Mouse (Mus musculus): ENCODE measurements at regions not wholly inside any gene's neighbourhood (a gene's known extent, or its start where the extent isn't known, plus 50 kb on each side); places are given as distances from the start of the nearest gene placed in this dataset.

DNA sequence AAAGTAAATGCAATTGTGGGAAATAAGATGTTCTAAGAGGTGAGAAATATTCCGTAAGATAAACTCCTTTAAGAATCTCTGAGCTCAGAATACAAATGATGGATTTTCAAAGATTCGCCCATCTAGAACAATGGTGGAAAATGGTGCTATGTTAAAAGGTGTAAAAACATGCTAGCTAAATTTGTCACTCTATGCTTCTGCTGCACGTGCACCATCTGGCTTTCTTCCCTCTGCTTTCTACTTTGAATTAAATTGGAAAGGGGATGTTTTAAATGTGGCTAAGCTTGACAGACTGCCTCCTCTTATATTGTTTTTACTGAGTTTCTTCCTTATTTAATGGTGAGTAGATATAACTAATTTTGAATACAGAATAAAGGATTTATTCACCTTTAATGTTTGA lies 887.7 kb upstream of the Map3k7 start:
- H3K36me3 ChIP-seq (ENCODE audit: control insufficient read depth, insufficient read depth) = no peaks in the 10 kb centered on the region
- no peak for TF ChIP-seq CTCF (IDR thresholded peaks at IDR 0.05; ENCODE audit: low read depth)
- no peak overlapping the region for H3K9ac ChIP-seq (ENCODE audit: low read depth, low read length)
- H3K4me2 ChIP-seq (replicated peaks; ENCODE audit: low read depth) = no peak overlapping the region
- ATAC-seq = no peak
- no peaks in the 10 kb centered on the region for H3K9me3 ChIP-seq (ENCODE audit: control insufficient read depth)
- no peaks in the 10 kb centered on the region for H3K4me1 ChIP-seq (replicated peaks; ENCODE audit: control insufficient read depth, insufficient read depth, low read length)
- WGBS = 81% methylated on average over 3 of the region's 3 CpGs
- no peaks in the 10 kb centered on the region for H3K27me3 ChIP-seq (replicated peaks; ENCODE audit: control insufficient read depth, insufficient read depth, low read length)
- no peak overlapping the region for H3K4me3 ChIP-seq (ENCODE audit: low read depth, low read length)
- H3K27ac ChIP-seq (ENCODE audit: low read depth, low read length) = no peak overlapping the region

DNA sequence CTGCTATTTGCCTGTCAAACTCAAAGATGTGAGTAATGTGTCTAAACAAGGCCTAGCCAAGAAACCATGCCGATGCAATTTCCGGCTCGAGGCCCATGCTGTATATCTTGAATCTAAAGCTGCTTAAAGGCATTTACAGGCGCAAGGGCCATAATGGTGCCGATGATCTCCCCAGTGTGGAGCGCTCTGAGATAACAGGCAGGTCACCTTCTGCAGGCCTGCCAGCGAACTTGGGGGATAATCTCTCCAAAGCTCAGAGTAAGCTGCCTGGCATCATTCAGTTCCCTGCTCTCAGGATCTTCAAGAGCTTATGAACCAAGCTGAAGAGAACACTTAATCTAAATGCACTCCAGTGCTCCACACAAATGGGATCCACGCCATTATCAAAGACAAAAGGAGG lies 842.3 kb upstream of the Map3k7 start:
- no peak for ATAC-seq
- WGBS = 71% methylated on average over 8 of the region's 8 CpGs
- no peak overlapping the region for H3K4me3 ChIP-seq (ENCODE audit: low read depth, low read length)

DNA sequence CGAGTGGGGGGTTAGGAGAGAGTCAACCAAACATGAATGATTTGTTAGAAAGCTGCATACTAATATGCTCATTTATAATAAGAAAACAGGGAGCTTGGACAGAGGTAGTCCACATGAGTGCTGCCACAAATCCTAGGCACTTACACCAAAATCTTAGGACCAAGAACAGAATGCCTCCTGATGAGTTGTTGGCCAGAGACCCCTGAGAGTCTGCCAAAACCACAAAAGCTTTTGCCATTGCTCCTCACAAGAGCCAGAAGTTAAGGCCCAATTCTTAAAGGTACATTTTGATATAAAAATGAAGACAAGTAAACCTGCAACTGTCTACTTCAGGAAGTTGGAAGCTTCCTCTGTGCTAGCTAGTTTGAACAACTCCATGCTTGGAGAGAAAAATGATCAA lies 820.7 kb upstream of the Map3k7 start:
- Histone ChIP-seq H3K27me3 (replicated peaks; ENCODE audit: control insufficient read depth, insufficient read depth, low read length) (no peaks in the 10 kb centered on the region), H3K36me3 (ENCODE audit: control insufficient read depth, insufficient read depth) (no peaks in the 10 kb centered on the region), H3K9me3 (ENCODE audit: control insufficient read depth) (no peaks in the 10 kb centered on the region), H3K4me2 (replicated peaks; ENCODE audit: low read depth) (no peak overlapping the region), H3K4me3 (ENCODE audit: low read depth, low read length) (no peak overlapping the region), H3K4me1 (replicated peaks; ENCODE audit: control insufficient read depth, insufficient read depth, low read length) (no peaks in the 10 kb centered on the region), H3K27ac (ENCODE audit: low read depth, low read length) (no peak overlapping the region), H3K9ac (ENCODE audit: low read depth, low read length) (no peak overlapping the region)
- ATAC-seq = no peak
- 64% methylated on average over 1 of the region's 1 CpGs for WGBS
- TF ChIP-seq CTCF (IDR thresholded peaks at IDR 0.05; ENCODE audit: low read depth) = no peak

More for the DNA sequence above, 842.3 kb upstream of the Map3k7 start:
- H3K9me3 ChIP-seq (ENCODE audit: control insufficient read depth) = no peaks in the 10 kb centered on the region
- no peak for TF ChIP-seq CTCF (IDR thresholded peaks at IDR 0.05; ENCODE audit: low read depth)
- H3K27me3 ChIP-seq (replicated peaks; ENCODE audit: control insufficient read depth, insufficient read depth, low read length) = no peaks in the 10 kb centered on the region
- no peaks in the 10 kb centered on the region for H3K4me1 ChIP-seq (replicated peaks; ENCODE audit: control insufficient read depth, insufficient read depth, low read length)
- H3K9ac ChIP-seq (ENCODE audit: low read depth, low read length) = no peak overlapping the region
- H3K4me2 ChIP-seq (replicated peaks; ENCODE audit: low read depth) = no peak overlapping the region
- no peak overlapping the region for H3K27ac ChIP-seq (ENCODE audit: low read depth, low read length)
- H3K36me3 ChIP-seq (ENCODE audit: control insufficient read depth, insufficient read depth) = no peaks in the 10 kb centered on the region

DNA sequence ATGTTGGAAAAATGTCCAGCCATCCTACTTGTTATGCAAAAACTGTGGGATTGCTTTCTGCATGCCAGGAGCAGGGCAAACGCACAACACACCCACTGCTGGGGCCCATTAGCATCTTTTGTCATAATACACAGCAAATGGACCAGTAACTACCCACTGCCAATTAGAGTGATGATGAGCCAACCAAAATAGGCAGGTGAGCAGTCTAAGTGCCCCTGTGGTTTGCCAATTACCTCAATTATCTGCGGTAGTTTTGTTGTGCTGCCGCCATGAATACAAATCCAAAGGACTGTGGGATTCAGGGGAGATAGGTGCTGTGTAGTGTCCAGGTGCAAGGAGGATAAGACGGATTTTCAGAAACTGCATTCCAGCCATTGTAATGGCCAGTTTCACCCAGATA lies 796.5 kb upstream of the Map3k7 start:
- 90% methylated on average over 4 of the region's 4 CpGs for WGBS
- no peaks in the 10 kb centered on the region for H3K36me3 ChIP-seq (ENCODE audit: control insufficient read depth, insufficient read depth)
- H3K4me1 ChIP-seq (replicated peaks; ENCODE audit: control insufficient read depth, insufficient read depth, low read length) = no peaks in the 10 kb centered on the region
- no peaks in the 10 kb centered on the region for H3K9me3 ChIP-seq (ENCODE audit: control insufficient read depth)
- H3K27me3 ChIP-seq (replicated peaks; ENCODE audit: control insufficient read depth, insufficient read depth, low read length) = no peaks in the 10 kb centered on the region
- H3K9ac ChIP-seq (ENCODE audit: low read depth, low read length) = no peak overlapping the region
- no peak for TF ChIP-seq CTCF (IDR thresholded peaks at IDR 0.05; ENCODE audit: low read depth)
- ATAC-seq = no peak
- no peak overlapping the region for H3K4me3 ChIP-seq (ENCODE audit: low read depth, low read length)
- H3K27ac ChIP-seq (ENCODE audit: low read depth, low read length) = no peak overlapping the region
- H3K4me2 ChIP-seq (replicated peaks; ENCODE audit: low read depth) = no peak overlapping the region

DNA sequence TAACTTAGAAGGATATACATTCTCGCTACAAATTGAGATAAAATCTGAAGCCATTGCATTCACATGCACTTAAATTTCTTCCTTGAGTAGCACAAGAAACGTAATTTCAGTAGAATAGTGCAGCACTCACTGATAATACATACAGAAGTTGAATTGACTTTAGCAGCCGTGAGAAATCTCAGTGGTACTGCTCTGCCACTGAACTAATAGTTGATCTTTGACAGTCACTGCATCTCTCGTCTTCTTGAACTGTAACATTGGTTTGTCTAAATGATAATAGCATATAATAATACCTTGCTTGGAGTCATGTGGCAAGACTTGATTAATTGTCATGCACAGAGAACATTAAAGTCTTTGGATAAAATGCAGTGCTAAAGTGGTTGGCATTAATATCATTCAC lies 795.5 kb upstream of the Map3k7 start:
- no peaks in the 10 kb centered on the region for H3K9me3 ChIP-seq (ENCODE audit: control insufficient read depth)
- no peak for TF ChIP-seq CTCF (IDR thresholded peaks at IDR 0.05; ENCODE audit: low read depth)
- no peak overlapping the region for H3K4me3 ChIP-seq (ENCODE audit: low read depth, low read length)
- H3K27ac ChIP-seq (ENCODE audit: low read depth, low read length) = no peak overlapping the region
- no peak for ATAC-seq
- H3K9ac ChIP-seq (ENCODE audit: low read depth, low read length) = no peak overlapping the region
- no peaks in the 10 kb centered on the region for H3K4me1 ChIP-seq (replicated peaks; ENCODE audit: control insufficient read depth, insufficient read depth, low read length)
- H3K27me3 ChIP-seq (replicated peaks; ENCODE audit: control insufficient read depth, insufficient read depth, low read length) = no peaks in the 10 kb centered on the region
- H3K4me2 ChIP-seq (replicated peaks; ENCODE audit: low read depth) = no peak overlapping the region
- H3K36me3 ChIP-seq (ENCODE audit: control insufficient read depth, insufficient read depth) = no peaks in the 10 kb centered on the region
- WGBS = 85% methylated on average over 4 of the region's 4 CpGs

DNA sequence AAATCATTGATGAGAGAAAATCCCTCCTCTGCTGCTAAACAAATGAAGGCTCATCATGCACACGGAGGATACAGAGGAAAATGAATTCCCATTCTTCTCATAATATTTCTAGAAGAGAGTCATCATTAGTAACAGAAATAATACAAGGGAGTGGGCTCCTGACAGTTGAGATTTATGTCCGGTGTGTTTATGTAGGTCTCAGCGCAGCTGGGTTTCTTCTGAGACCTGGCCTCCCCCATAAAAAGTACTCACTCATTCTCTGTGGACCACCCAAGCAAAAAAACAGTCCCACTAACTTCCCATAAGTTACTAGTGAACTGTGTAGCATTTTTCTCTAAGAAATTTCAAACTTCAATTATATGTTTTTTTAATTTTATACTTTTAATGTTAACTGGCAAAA lies 792.7 kb upstream of the Map3k7 start:
- Histone ChIP-seq H3K4me1 (replicated peaks; ENCODE audit: control insufficient read depth, insufficient read depth, low read length) (no peaks in the 10 kb centered on the region), H3K36me3 (ENCODE audit: control insufficient read depth, insufficient read depth) (no peaks in the 10 kb centered on the region), H3K27ac (ENCODE audit: low read depth, low read length) (no peak overlapping the region), H3K9me3 (ENCODE audit: control insufficient read depth) (no peaks in the 10 kb centered on the region), H3K9ac (ENCODE audit: low read depth, low read length) (no peak overlapping the region), H3K4me3 (ENCODE audit: low read depth, low read length) (no peak overlapping the region), H3K27me3 (replicated peaks; ENCODE audit: control insufficient read depth, insufficient read depth, low read length) (no peaks in the 10 kb centered on the region), H3K4me2 (replicated peaks; ENCODE audit: low read depth) (no peak overlapping the region)
- WGBS = 57% methylated on average over 3 of the region's 3 CpGs
- ATAC-seq = no peak
- no peak for TF ChIP-seq CTCF (IDR thresholded peaks at IDR 0.05; ENCODE audit: low read depth)

DNA sequence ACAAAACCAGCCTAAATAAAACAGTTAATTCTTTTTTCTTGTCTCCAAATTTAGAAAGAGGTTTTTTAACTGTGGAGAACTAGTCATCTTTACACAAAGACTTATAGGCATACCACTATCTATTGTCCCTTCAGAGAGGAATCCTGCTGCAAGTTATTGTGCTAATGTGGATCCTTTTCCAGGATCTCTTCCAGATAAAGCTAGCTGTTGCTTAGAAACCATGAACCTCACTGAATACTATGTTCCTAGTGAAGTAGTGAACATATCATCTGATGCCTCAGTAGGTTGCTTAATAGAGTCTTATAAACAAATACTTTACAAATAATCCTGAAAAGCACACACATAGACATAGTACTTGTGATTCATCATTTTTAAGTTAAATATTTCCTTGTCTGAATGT lies 766.0 kb upstream of the Map3k7 start:
- H3K4me3 ChIP-seq (ENCODE audit: low read depth, low read length) = no peak overlapping the region
- H3K27ac ChIP-seq (ENCODE audit: low read depth, low read length) = no peak overlapping the region
- ATAC-seq = no peak

More for the DNA sequence above, 766.0 kb upstream of the Map3k7 start:
- H3K4me1 ChIP-seq (replicated peaks; ENCODE audit: control insufficient read depth, insufficient read depth, low read length) = no peaks in the 10 kb centered on the region
- no peak for TF ChIP-seq CTCF (IDR thresholded peaks at IDR 0.05; ENCODE audit: low read depth)
- no peaks in the 10 kb centered on the region for H3K36me3 ChIP-seq (ENCODE audit: control insufficient read depth, insufficient read depth)
- H3K9me3 ChIP-seq (ENCODE audit: control insufficient read depth) = no peaks in the 10 kb centered on the region
- H3K27me3 ChIP-seq (replicated peaks; ENCODE audit: control insufficient read depth, insufficient read depth, low read length) = no peaks in the 10 kb centered on the region
- no peak overlapping the region for H3K9ac ChIP-seq (ENCODE audit: low read depth, low read length)
- no peak overlapping the region for H3K4me2 ChIP-seq (replicated peaks; ENCODE audit: low read depth)
